Mouse (Mus musculus) adrenal gland, adult 8-10 months (tissue): ENCODE measurements at regions not wholly inside any gene's neighbourhood (a gene's known extent, or its start where the extent isn't known, plus 50 kb on each side); places are given as distances from the start of the nearest gene placed in this dataset.

Source experiments
- DNase-seq: peaks from one replicate; pipeline ENCODE4 v3.0.0; 2022

- DNase-seq = peak; percentile 64
Observed at GRCm38 (mm10) chr14:76780572-76781523, 224.2 kb upstream of the Serp2 start.

DNA sequence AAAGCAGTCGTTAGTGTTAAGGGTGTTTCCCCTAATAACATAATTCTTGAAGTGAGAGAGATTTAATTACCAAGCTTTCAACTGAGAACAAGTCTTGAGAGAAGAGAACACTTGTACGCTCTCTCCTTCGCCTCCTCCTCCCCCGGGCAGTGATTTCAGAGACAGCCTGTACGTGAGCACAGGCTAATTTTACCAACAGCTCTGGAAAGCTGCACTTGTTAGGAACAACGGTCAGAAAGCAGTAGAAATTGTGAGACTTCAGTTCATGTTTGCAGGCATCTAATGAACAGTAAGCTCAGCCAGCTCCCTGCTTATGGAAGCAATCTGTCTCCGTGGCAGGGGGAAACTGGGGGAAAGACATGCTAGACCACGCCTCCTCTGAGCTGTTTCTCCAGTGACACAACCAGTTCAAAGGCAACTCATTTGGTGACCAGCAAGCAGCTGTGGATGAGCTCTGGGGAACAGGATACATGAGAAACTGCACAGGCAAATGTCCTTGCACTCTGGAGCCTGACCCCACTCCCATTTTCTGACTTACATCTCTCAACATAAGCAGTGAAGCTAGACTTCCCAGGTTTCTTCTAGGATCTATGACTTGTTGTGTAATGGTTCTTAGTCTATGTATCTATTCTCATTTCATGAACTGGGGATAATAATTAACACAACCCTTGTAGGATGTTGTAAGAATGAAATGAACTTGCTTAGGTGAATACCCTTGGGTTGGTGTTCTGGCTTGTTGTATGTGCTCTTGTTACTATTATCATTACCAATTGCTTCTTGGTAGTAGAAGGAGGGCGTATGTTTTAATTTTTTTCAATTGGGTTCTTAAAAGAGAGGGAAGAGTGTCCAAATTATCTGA is 222.1 kb upstream of the Serp2 start:
- no peak for DNase-seq

DNA sequence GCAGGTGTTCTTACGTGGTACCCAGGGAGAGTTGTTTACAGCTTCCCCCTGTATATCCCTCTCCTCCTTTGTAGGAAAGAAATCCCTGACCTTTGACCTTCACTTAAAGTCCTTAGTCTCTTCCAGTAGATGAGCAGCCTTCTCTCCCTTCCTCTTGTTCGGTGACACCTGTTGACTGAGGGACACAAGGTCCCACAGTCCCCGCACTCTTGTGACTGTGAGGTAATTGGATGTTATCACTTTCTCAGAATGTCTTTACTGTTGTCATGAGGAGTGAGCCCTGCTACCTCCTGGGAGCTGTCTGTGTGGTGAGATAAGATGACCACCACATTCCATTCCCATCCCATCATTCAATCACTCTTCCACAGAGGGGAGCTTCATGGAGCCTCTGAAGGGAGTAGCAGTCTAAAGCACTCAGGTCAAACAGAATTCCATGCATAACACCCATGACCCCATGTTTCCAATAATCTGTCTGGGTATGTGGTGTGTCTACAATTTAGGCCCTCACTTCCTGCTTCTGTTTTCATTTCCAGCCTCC is 218.8 kb upstream of the Serp2 start:
- DNase-seq = no peak

- no peak for DNase-seq
Observed at GRCm38 (mm10) chr14:76772781-76773438, 216.2 kb upstream of the Serp2 start.

DNA sequence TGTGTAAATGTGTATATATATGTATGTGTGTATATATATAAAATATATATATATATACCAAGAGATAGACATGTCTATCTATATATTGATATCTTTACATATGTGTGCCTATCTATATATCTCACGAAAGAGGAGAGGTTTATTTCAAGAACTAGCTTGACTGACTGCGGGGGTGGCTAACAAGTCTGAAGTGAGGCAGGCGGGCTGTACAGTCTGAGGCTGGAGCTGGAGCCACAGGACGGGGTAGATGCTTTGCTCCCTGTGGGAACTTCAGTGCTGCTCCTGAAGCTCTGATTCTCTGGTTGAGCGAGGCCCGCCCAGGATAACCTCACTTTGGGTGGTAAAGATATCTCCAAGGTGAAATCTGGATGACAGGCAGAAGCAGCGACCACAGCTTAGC is 213.4 kb upstream of the Serp2 start:
- DNase-seq = no peak

DNA sequence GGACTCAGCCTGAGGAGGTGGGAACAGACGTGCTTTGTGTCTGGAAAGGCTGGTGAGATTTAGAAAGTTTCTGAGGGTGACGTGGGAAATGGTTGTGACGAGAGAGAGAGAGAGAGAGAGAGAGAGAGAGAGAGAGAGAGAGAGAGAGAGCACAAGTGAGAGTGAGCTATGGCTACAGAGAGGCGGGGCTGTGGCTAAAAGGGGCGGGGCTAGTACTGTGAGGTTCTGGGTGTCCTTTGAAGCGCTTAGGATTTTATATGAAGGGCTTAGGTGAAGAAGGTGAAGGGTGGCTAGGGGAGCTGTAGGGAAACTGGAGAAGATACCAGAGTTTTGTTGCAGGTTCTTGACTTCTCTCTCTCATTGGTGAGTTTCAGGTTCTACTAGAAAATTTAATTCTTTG is 210.6 kb upstream of the Serp2 start:
- no peak for DNase-seq

DNA sequence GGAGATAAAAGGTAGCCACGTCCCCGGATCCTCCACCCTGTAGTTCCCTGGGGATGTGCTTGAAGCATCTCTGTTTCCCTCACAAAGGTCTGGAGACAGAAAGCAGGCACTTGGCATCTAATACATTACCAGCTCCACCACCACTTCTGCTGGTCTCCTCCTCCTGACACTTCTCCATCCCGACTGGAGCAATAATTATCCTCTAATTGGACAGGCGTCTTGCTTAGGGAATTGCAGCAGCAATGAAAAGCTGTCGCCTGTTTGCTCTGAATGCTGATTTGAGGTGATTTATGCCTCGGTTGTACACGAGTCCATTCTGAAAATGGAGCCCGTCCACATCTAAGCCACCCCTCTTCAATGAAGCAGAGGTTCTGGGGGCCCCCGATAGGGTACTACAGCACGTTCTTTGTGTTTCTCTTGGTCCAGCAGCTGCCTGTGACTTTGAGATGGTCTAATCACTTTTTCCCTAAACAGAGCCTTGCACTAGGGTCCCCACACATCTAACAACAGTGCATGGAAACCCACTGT is 209.6 kb upstream of the Serp2 start:
- no peak for DNase-seq

GRCm38 (mm10) chr14:76765094-76765504 is 208.4 kb upstream of the Serp2 start:
- DNase-seq = no peak

DNA sequence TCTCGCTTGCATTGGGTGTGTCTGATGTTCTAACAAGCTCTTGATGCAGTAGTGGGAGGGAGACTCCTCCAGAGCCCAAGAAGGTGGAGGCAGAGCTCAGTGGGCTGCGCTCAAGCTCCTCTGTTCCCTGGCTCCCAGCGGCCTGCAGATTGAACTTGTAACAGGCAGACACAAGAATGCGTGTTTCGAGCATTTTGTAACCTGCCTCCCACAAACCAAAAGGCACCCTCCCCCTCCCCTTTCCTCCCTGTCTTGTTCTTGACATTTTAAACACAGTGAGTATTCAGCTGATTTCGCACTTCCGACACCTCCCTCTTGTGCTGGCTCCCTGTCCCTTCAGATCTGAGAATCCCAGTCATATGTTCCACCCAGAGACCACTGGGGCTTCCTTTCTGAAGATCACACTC is 207.7 kb upstream of the Serp2 start:
- DNase-seq = no peak

DNA sequence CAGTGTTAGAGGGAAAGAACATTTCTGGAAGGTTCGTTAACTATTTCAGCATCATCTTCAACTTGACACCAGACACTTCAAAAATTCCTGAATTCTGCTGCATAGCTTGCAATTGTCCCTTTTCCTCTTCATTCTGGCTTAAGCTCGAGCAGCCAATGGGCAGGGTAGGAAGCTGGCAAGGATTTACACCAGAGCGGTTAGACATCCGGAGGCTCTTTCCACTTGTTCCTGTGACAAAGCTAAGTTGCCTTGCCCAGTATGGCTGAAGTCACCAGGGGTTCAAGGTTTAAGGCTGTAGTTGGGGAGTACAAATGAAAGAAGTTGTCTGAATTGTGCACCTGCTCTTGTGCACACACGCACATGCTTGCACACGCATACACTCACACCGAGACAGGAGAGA is 206.8 kb upstream of the Serp2 start:
- DNase-seq = no peak

DNA sequence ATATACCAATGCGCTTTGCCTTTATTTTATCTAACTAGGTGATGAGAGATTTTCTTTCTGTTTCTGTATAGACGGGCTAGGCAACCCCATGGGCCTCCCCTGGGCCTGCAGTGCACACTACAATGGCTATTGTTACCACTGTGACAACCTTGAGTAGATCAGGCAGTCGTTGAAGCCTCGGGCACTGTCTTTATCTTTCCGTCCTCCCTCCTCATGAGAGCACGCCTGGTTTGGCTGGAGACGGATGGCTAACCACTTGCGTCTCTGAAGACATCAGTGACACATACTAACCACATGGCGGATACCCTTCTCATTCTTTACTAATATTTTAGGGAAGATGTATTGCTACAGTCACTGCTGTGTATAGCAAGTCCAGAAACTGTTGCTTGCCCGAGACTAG is 206.1 kb upstream of the Serp2 start:
- DNase-seq = no peak

GRCm38 (mm10) chr14:76761691-76762090 is 205.0 kb upstream of the Serp2 start:
- peak; percentile 66 for DNase-seq

GRCm38 (mm10) chr14:76761274-76761673 is 204.6 kb upstream of the Serp2 start:
- no peak for DNase-seq

- peak; percentile 53 for DNase-seq
Observed at GRCm38 (mm10) chr14:76760509-76761023, 203.9 kb upstream of the Serp2 start.

DNA sequence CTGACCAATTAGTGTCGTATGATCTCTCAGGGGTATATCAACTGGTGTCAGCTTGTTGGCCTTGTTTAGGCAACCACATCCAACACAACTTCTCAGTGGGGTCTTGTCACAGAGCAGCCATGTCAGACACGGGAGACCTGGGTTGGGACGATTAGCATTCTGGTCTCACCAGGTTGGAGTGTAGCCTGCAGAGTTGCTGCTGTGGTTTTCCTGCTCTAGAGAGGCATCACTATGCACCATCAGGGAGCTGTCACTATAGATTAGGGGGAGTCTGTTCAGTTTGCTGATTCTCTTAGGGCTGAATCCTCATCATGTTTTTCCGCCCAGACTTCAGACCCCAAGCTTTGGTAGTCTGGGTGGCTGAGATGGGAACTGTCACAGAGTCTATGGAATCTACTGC is 202.7 kb upstream of the Serp2 start:
- DNase-seq = no peak

GRCm38 (mm10) chr14:76758589-76758988 is 201.9 kb upstream of the Serp2 start:
- DNase-seq = no peak

DNA sequence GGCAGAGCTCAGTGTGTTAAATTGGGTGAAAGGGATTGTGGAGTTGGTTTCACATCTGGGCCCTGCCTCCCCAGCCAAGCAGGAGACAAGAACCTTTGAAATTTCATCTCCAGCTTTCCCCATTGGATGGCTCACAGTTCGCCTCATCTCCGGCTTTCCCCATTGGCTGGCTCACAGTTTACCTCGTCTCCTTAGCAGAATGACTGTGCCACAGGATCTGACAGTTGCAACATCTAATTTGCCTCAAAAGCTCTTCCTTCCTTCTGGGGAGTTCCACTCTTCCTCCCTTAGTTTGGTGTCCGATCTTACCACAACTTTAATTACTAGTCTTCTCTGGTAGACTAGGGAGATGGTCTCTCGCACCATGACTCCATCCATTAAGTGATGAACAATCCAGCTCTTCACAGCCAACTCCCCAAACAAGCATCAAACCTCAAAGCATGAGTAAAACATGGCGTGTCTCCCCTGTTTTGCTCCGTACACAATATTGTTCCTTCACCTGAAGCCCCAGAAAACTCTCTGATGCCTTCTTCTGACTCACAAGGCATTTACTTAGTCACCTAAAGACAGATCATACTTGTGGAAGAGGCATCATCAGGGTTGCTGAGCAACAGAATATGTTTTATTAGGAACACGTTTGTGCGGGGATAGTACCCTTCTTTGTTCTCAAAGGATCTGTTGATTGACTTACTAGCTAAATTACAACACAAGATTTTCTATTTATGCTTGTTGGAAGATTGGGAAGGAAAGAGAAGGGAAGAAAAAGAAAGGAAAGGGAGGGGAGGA is 199.1 kb upstream of the Serp2 start:
- no peak for DNase-seq

GRCm38 (mm10) chr14:76753734-76754133 is 197.0 kb upstream of the Serp2 start:
- no peak for DNase-seq

GRCm38 (mm10) chr14:76749178-76749577 is 192.5 kb upstream of the Serp2 start:
- no peak for DNase-seq

GRCm38 (mm10) chr14:76748711-76749110 is 192.0 kb upstream of the Serp2 start:
- DNase-seq = no peak

DNA sequence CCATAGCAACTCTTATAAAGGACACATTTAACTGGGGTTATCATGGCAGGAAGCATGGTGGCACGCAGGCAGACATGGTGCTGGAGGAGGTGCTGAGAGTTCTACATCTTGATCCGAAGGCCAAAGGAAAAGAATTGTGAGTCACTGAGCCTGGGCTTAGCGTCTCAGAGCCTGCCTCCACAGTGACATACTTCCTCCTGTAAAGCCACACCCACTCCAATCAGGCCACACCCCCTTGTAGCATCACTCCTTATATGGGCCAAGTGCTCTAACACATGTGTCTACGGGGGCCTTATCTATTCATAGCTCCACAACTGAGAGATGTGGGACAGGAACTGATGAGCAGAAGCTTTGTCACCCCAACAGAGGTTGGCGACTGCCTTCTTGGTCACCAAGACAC is 191.1 kb upstream of the Serp2 start:
- DNase-seq = no peak
